Mouse (Mus musculus) adrenal gland, postnatal 0 days (tissue): ENCODE data around the gene Trim68. TPM values are rescaled to one million over a fixed set of nuclear protein-coding genes. Genes with fewer than 3 reads are reported as not detected.

Source experiments
- polyA plus RNA-seq: library from polyadenylated mRNA; unstranded; fragments of >200 nt; fragmentation: Nextera tagmentation; extraction: Ambion mirVana; gene quantifications from 2 replicates; pipeline ENCODE4 v1.2.1, GENCODE M21; 2015

Trim68 gene
- polyA plus RNA-seq = 9.6 and 9.9 TPM in 2 replicates

DNA sequence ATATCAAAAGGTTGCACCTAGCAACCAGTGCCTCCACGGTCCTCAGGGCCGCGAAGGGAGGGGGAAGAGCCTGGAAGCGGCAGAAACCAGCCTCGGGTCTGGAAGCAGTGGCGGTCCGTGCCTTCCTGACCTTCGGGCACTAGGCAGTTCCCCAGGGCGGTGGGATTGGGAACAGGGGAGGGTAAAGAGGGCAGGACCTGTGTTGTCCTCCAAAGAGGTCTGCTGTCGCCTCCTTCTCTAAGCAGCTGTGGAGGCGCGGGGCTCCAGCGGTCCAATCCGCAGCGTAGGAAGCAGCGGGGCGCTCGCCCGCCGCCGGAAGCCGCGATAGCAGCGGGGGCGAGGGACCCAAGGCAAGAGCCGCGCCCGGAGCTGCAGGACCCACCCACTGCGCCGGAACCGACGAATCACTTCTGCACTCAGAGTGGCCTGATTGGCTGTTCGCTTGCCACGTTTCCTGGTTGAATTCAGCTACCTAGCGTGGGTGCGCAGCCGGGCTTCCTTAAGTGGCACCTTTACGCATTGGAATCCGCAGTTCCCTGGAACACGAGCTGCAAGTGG lies at the start of gene Trim68:
Gene Trim68, minus strand, starts transcription at position 384 of the 558 bp plus-strand sequence.

DNA sequence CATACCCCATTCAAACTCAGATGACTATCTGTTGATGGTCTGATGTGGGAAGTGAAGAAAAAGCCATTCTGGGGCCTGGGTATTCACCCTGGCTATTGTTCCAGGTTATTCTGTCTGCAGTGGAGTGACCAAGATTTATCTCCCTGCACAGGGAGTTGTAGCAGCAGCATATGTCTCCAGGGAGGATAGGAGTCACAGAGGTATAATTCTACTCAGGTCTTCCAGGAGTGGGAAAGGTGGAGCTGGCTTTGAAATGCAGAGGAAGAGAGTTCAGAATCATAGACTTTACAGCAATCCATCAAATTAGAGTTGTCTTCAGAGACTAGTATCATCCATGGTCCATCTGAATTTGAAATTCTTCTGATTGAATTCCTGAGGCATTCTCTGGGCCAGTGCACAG lies 40.3 kb upstream of the Trim68 start, which contains the start of gene Olfr559:
Gene Olfr559, minus strand, starts transcription at position 101 of the 400 bp plus-strand sequence.

DNA sequence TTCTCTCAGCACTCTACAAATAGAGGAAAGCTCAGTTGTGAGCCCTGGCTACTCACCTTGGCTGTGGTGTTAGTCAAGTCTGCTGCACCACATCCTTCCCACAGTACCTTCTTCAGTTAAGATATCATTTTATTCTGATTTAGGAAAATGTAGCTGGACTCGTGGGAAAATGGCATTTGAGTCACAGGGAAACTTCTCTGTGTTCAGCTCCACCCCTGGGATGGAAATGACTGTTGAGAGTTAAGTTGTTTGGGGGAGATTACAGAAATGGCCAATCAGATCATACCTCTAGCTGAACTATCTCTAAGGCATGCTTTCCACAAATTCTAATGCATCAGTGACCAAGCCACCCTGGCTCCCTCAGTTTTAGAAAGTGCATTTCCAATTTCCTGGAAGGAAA lies 31.8 kb upstream of the Trim68 start, which contains the start of gene Olfr33:
Gene Olfr33, minus strand, starts transcription at position 101 of the 400 bp plus-strand sequence.

DNA sequence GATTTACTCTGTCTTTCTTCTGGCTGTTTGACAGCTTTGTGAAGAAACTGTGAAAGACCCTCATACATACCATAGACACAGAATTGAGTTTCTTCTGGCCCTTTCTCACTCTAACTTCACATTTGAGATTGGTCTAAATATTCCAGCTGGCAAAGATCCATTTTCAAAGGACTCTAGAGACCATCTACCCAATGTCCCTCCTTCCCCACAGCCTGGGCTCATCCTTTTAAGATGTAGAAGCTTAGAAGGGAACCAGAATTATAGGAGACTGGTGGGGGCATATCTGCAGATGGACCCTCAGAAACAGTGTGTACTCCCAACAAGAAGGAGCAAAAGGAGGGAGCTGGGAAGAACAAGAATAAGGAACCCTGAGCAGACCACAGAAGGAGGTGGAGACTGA lies 14.8 kb upstream of the Trim68 start, which contains the start of gene Olfr558:
Gene Olfr558, plus strand, starts transcription at position 301 of the 400 bp plus-strand sequence.

DNA sequence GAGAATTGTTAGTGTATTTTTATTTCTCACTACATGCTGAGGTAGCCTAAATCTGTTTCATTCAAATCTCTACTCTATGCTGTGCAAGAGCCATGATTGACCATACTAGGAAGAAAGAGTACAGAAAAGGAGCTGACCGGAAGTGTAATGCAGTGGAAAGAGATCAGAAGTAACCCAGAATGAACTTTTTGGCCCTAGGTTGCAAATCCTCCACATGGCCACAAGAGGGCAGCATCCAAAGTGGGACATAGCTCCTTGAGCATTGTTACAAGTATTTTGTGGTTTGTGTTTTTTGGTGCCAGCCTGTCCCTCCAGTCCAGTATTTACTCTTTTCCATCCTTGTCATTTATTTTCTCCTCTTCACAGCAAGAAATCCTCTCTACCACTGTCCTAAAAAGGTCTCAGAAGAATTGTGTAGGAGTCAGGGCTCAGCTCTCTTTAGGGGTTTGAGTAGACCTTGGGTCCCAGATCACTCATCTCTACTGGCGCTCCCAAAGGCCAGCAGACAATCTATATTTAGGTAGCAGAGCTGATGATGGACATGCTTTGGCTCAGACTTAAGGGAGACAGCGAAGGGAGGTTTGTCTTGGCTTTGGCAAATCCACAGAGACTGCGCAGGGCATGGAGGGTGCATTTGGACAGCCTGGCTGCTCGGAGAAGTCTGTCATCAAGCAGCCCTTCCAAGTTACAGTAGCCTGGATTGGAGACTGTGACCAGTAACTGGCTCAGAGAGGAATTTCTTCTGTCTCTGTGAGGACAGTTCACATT lies 8.4 kb upstream of the Trim68 start, which contains the start of gene Olfr557:
Gene Olfr557, plus strand, starts transcription at position 553 of the 768 bp plus-strand sequence.

DNA sequence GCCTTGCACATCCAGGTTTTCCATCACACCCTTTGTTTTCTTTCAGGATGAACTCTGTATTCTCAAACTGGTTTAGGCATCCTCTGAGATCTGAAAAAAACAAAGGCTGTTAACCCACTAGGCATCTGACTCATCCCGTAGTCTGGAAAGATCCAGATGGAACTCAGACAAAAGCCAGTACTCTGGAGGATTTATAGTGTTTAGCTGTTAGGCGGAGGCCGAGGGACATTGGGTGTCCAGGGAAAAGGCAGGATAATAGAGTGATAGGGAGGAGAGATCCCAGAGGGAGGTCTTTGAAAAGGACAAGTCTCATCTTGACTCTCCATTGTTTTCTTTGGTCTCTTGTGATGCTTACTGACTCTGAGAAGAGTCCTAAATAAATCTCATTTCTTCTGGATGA lies 22.5 kb downstream of the Trim68 start, which contains the start of gene Olfr556:
Gene Olfr556, plus strand, starts transcription at position 301 of the 400 bp plus-strand sequence.

DNA sequence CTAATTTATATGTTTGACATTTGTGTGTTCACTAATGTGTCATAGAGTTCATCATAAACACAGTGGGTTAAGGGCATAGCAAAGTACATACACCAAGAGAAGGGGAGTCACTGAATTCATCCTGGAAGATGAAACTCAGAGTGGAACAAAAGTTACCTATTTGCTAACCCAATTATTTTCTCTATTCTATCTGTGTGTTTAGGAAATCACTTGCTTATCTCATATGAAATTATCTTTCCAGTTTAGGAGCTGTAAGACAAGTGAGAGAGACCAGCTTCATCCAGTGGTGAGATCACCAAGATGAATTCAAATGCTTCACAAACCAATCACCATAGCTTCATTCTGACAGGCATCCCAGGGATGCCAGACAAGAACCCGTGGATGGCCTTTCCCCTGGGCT lies 28.6 kb downstream of the Trim68 start, which contains the start of gene Olfr555:
Gene Olfr555, plus strand, starts transcription at position 301 of the 400 bp plus-strand sequence.

DNA sequence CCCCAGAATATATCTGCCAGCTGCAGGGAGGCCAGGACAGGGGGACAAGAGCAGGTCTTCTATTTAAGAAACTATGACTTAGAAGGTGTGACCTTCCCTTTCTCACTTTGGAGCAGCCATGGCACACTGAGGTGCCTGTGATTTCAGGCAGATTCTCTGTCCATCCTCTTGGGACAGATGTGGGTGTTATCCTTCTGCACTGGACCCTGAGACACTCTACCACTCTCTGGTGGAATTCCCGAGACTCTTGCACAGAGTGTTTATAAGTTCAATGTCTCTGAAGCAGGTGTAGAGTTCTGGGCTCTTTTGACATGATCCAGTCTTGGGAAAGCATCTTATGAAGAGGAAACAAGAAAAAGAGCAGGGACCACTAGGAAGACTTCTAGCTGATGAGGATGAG lies 49.0 kb downstream of the Trim68 start, which contains the start of gene Olfr554:
Gene Olfr554, plus strand, starts transcription at position 301 of the 400 bp plus-strand sequence.

Other genes with a start within 250 kb of the Trim68 start
- 43.2 and 47.8 TPM in 2 replicates for gene Rrm1, start 245.6 kb downstream of the Trim68 start, polyA plus RNA-seq
- gene Olfr543, start 205.6 kb downstream of the Trim68 start, polyA plus RNA-seq = not detected in 2 replicates
- 0.08 TPM in 1 of 2 replicates, not detected in the other for gene Olfr544, start 199.0 kb downstream of the Trim68 start, polyA plus RNA-seq
- not detected in 2 replicates for gene Olfr545, start 187.8 kb downstream of the Trim68 start, polyA plus RNA-seq
- not detected in 2 replicates for gene Olfr547, start 152.6 kb downstream of the Trim68 start, polyA plus RNA-seq
- gene Olfr548-ps1, start 146.4 kb downstream of the Trim68 start, polyA plus RNA-seq = not detected in 2 replicates
- not detected in 2 replicates for gene Olfr549, start 137.5 kb downstream of the Trim68 start, polyA plus RNA-seq
- gene Trim21, start 121.8 kb downstream of the Trim68 start, polyA plus RNA-seq = 0.90 and 1.3 TPM in 2 replicates
- gene Olfr550, start 115.9 kb downstream of the Trim68 start, polyA plus RNA-seq = not detected in 2 replicates
- gene Olfr551, start 95.4 kb downstream of the Trim68 start, polyA plus RNA-seq = not detected in 2 replicates
- gene Olfr552, start 89.6 kb downstream of the Trim68 start, polyA plus RNA-seq = not detected in 2 replicates
- gene Olfr553, start 69.1 kb downstream of the Trim68 start, polyA plus RNA-seq = not detected in 2 replicates
- not detected in 2 replicates for gene Olfr554, start 48.9 kb downstream of the Trim68 start, polyA plus RNA-seq
- not detected in 2 replicates for gene Olfr555, start 28.5 kb downstream of the Trim68 start, polyA plus RNA-seq
- gene Olfr556, start 22.4 kb downstream of the Trim68 start, polyA plus RNA-seq = not detected in 2 replicates
- not detected in 2 replicates for gene Olfr557, start 8.6 kb upstream of the Trim68 start, polyA plus RNA-seq
- 0.25 and 0.54 TPM in 2 replicates for gene Olfr558, start 14.9 kb upstream of the Trim68 start, polyA plus RNA-seq
- gene Olfr33, start 31.7 kb upstream of the Trim68 start, polyA plus RNA-seq = not detected in 2 replicates
- not detected in 2 replicates for gene Olfr559, start 40.2 kb upstream of the Trim68 start, polyA plus RNA-seq
- gene Olfr560, start 72.0 kb upstream of the Trim68 start, polyA plus RNA-seq = not detected in 2 replicates
- 1.7 and 8.6 TPM in 2 replicates for gene Olfr78, start 72.1 kb upstream of the Trim68 start, polyA plus RNA-seq
- not detected in 2 replicates for gene Olfr561, start 83.9 kb upstream of the Trim68 start, polyA plus RNA-seq
- gene Olfr564, start 116.2 kb upstream of the Trim68 start, polyA plus RNA-seq = not detected in 2 replicates
- gene Olfr566, start 171.4 kb upstream of the Trim68 start, polyA plus RNA-seq = not detected in 2 replicates
- not detected in 2 replicates for gene Olfr568, start 189.8 kb upstream of the Trim68 start, polyA plus RNA-seq
- not detected in 2 replicates for gene Olfr569, start 203.6 kb upstream of the Trim68 start, polyA plus RNA-seq
- gene Olfr570, start 207.2 kb upstream of the Trim68 start, polyA plus RNA-seq = not detected in 2 replicates
- not detected in 2 replicates for gene Olfr571, start 230.2 kb upstream of the Trim68 start, polyA plus RNA-seq
- not detected in 2 replicates for gene Olfr572, start 237.1 kb upstream of the Trim68 start, polyA plus RNA-seq